Mouse (Mus musculus): Measurements from ENCODE around the gene Tbcc. TPM values are rescaled to one million over a fixed set of nuclear protein-coding genes. Genes with fewer than 3 reads are reported as not detected.

Gene Tbcc
- total RNA-seq (2012; rRNA removed) (23.6 and 31.8 TPM in 2 replicates), polyA plus RNA-seq (2012; ENCODE audit: insufficient read depth in 1 of 2, insufficient read length in 2 of 2, low read depth in 1 of 2, low replicate concordance in 2 of 2, missing spikeins in 1 of 2) (10 to 100 TPM in 1 of 2 experiments, not detected in 1; 19.3 TPM)

DNA sequence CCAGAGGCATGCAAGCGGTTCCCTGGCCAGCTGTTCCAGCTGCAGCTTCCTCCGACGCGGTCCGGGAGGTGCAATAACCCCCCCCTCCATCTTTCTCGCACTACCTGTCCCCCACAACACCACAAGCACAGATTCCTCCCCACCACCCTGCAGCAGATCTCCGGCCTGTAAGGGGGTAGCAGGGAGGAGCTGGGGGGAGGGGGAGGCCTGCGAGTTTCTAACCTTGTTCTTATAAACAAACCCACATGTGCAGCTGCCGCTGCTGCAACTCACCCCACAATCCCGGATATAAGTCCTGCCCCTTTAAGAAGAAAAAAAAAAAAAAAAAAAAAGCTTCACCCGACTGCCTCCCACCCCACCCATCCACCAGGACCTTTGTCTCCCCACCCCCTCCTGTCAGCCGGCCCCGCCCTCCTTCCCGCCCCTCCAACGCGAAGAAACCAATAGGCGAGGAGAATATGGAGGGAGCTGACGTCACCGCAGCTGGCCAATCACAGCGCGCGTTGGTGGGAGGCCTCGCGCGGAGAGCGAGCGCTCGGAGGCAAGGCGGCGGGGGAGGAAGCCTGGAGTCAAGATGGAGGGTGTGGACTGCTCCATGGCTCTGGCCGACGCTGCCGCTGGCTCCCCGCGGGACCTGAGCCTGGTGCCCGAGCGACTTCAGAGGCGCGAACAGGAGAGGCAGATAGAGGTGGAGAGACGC lies at the start of gene Tbcc:
Gene Tbcc (plus strand): TSS at position 569 of the 700 bp plus-strand sequence.
- peak within 1 kb of the TSS; percentile 86 to 93 for H3K4me3 ChIP-seq (ENCODE audit: control insufficient read depth in 1 of 2, insufficient read depth in 1 of 2, low read depth in 2 of 2, low read length in 2 of 2)
- peaks cover 0 to 18% of the 10 kb centered on the region in 2 experiments; a peak in 2 of 4 replicates for H3K36me3 ChIP-seq (ENCODE audit: control insufficient read depth in 1 of 2, insufficient read depth in 2 of 2, low read length in 2 of 2)
- peaks cover 23% of the 10 kb centered on the region for H3K79me2 ChIP-seq (ENCODE audit: control insufficient read depth, insufficient read depth, low read length, poor library complexity)
- H3K9me3 ChIP-seq (replicated peaks; ENCODE audit: insufficient read depth, low read length): no peaks in the 10 kb centered on the region
- no peaks in the 10 kb centered on the region for H3K27me3 ChIP-seq (ENCODE audit: control insufficient read depth in 1 of 2, insufficient read depth in 2 of 2, low read length in 2 of 2)
- peak within 1 kb of the TSS; percentile 93 for H3K9ac ChIP-seq (ENCODE audit: control insufficient read depth, low read depth, low read length, poor library complexity, severe bottlenecking)
- TF ChIP-seq KAT2A (conservative IDR thresholded peaks at IDR 0.05; ENCODE audit: low read depth, low read length) (peak; percentile 51; the same call in 1 of the 2 replicates), ZMIZ1 (IDR thresholded peaks at IDR 0.05; ENCODE audit: low read depth, low read length) (no peak), MXI1 (IDR thresholded peaks at IDR 0.05; ENCODE audit: low read depth, low read length) (peak; percentile 96), MYC (IDR thresholded peaks at IDR 0.05; ENCODE audit: low read depth, low read length) (peak; percentile 83), POLR2A (IDR thresholded peaks at IDR 0.05; ENCODE audit: control insufficient read depth in 1 of 2, insufficient read depth in 1 of 2, low read depth in 1 of 2, low read length in 2 of 2, poor library complexity in 1 of 2) (peak; percentile 91 to 95), RAD21 (IDR thresholded peaks at IDR 0.05; ENCODE audit: low read depth, low read length) (no peak), MAFK (IDR thresholded peaks at IDR 0.05; ENCODE audit: borderline replicate concordance, low read depth, low read length) (no peak), TCF12 (IDR thresholded peaks at IDR 0.05; ENCODE audit: low read depth, low read length) (peak; percentile 72), E2F4 (IDR thresholded peaks at IDR 0.05; ENCODE audit: borderline replicate concordance, low read depth, low read length) (no peak), ETS1 (IDR thresholded peaks at IDR 0.05; ENCODE audit: low read depth, low read length) (peak; percentile 55), HCFC1 (IDR thresholded peaks at IDR 0.05; ENCODE audit: low read depth, low read length) (peak; percentile 88), NELFE (IDR thresholded peaks at IDR 0.05; ENCODE audit: low read depth, low read length) (peak; percentile 95), MAZ (IDR thresholded peaks at IDR 0.05; ENCODE audit: low read depth, low read length) (no peak; the same call in 1 of the 2 replicates), TAL1 (IDR thresholded peaks at IDR 0.05; ENCODE audit: low read length) (no peak), ZC3H11A (IDR thresholded peaks at IDR 0.05; ENCODE audit: low read depth, low read length) (no peak), BHLHE40 (IDR thresholded peaks at IDR 0.05; ENCODE audit: borderline replicate concordance, low read depth, low read length) (0 out of 2 replicates have a peak, but pooled peaks have one; percentile 17), USF1 (IDR thresholded peaks at IDR 0.05; ENCODE audit: low read depth, low read length) (no peak), SMC3 (IDR thresholded peaks at IDR 0.05; ENCODE audit: low read depth, low read length) (no peak), ZKSCAN1 (IDR thresholded peaks at IDR 0.05; ENCODE audit: low read depth, low read length) (peak; percentile 62; the same call in 1 of the 2 replicates), CHD1 (IDR thresholded peaks at IDR 0.05; ENCODE audit: low read depth, low read length) (peak; percentile 85; the same call in 1 of the 2 replicates), CHD2 (IDR thresholded peaks at IDR 0.05; ENCODE audit: low read length) (peak; percentile 49), ELF1 (IDR thresholded peaks at IDR 0.05; ENCODE audit: low read depth, low read length) (peak; percentile 40), SIN3A (IDR thresholded peaks at IDR 0.05; ENCODE audit: low read length) (peak; percentile 99), UBTF (IDR thresholded peaks at IDR 0.05; ENCODE audit: borderline replicate concordance, insufficient read depth, low read depth, low read length) (no peak), MEF2A (IDR thresholded peaks at IDR 0.05; ENCODE audit: extremely low read depth, insufficient replicate concordance, low read depth, low read length, poor library complexity, severe bottlenecking) (no peak), TBP (IDR thresholded peaks at IDR 0.05; ENCODE audit: low read depth, low read length) (peak; percentile 70; the same call in 1 of the 2 replicates), EP300 (IDR thresholded peaks at IDR 0.05; ENCODE audit: low read depth in 1 of 2, low read length in 2 of 2) (0 out of 4 replicates have a peak, but pooled peaks of 1 of the 2 experiments have one; percentile 25), POLR2AphosphoS2 (IDR thresholded peaks at IDR 0.05; ENCODE audit: low read length) (peak; percentile 91), JUND (IDR thresholded peaks at IDR 0.05; ENCODE audit: low read depth, low read length) (no peak), MYB (IDR thresholded peaks at IDR 0.05; ENCODE audit: low read depth, low read length) (no peak), ZNF384 (IDR thresholded peaks at IDR 0.05; ENCODE audit: low read depth, low read length) (peak; percentile 99), MAX (IDR thresholded peaks at IDR 0.05; ENCODE audit: low read length) (peak; percentile 86)
- peak; percentile 98 for DNase-seq (ENCODE audit: low read depth, low spot score)
- H3K4me1 ChIP-seq (ENCODE audit: control insufficient read depth in 1 of 2, insufficient read depth in 2 of 2, low read length in 2 of 2): peaks cover 8 to 29% of the 10 kb centered on the region in 2 experiments; a peak in 3 of 4 replicates
- peak within 1 kb of the TSS; percentile 83 for H3K27ac ChIP-seq (ENCODE audit: control insufficient read depth, low read depth, low read length)

All from MEL (cell line).